Mouse (Mus musculus) forebrain, embryonic 14.5 days (tissue): ENCODE measurements around the gene Psma7. TPM values are rescaled to one million over a fixed set of nuclear protein-coding genes. Genes with fewer than 3 reads are reported as not detected.
A peak's percentile ranks its signal among the peaks of the same experiment; 100 is the strongest.

Experiments used
- ATAC-seq: fragments of 200-750 bp; cut with Nextera tagmentation; 2 replicates; pipeline ENCODE4 v1.8.0; 2017; ENCODE audit warnings: mild to moderate bottlenecking, moderate library complexity
- DNase-seq: peaks from one replicate; pipeline ENCODE4 v3.0.0-alpha.2; 2015; ENCODE audit warnings: low spot score
- H3K27ac ChIP-seq: fragments of 300-500 bp; sonication (generic); 2 replicates; pipeline ENCODE4 v1.5.1; 2014; ENCODE audit warnings: low read depth, mild to moderate bottlenecking, control low read depth, low read length, moderate library complexity
- H3K27me3 ChIP-seq: fragments of 300-500 bp; sonication (generic); replicated peaks from 2 replicates; pipeline ENCODE4 v1.6.1; 2014; ENCODE audit warnings: low read length, control low read depth, mixed read lengths; ENCODE audit not compliant: control insufficient read depth, insufficient read depth
- H3K36me3 ChIP-seq: fragments of 300-500 bp; sonication (generic); 2 replicates; pipeline ENCODE4 v1.6.1; 2014; ENCODE audit warnings: low read length, control low read depth; ENCODE audit not compliant: control insufficient read depth, insufficient read depth
- H3K4me1 ChIP-seq: fragments of 300-500 bp; sonication (generic); 2 replicates; pipeline ENCODE4 v1.6.1; 2014; ENCODE audit warnings: antibody characterized with exemption, low read length, control low read depth; ENCODE audit not compliant: control insufficient read depth, insufficient read depth
- H3K4me2 ChIP-seq: fragments of 300-500 bp; sonication (generic); 2 replicates; pipeline ENCODE4 v1.6.1; 2014; ENCODE audit warnings: mild to moderate bottlenecking, control low read depth, low read length
- H3K4me3 ChIP-seq: fragments of 300-500 bp; sonication (generic); 2 replicates; pipeline ENCODE4 v1.5.1; 2014; ENCODE audit warnings: low read depth, low read length, control low read depth
- H3K9ac ChIP-seq: fragments of 300-500 bp; sonication (generic); 2 replicates; pipeline ENCODE4 v1.6.1; 2014; ENCODE audit warnings: mild to moderate bottlenecking, low read length, control low read depth, moderate library complexity
- H3K9me3 ChIP-seq: fragments of 300-500 bp; sonication (generic); replicated peaks from 2 replicates; pipeline ENCODE4 v1.6.1; 2016; ENCODE audit warnings: low read length, control low read depth, mixed read lengths; ENCODE audit not compliant: control insufficient read depth
- WGBS: fragments of 180-500 bp; shearing (Covaris S2); extraction: QIAGEN DNeasy Blood & Tissue Kit; methylation state at CpG from one replicate; pipeline ENCODE4 v1.1.7; 2014; 5-methylcytosine and 5-hydroxymethylcytosine counted together
- polyA plus RNA-seq: library from polyadenylated mRNA; unstranded; fragments of >200 nt; fragmentation: Nextera tagmentation; extraction: Ambion mirVana; gene quantifications from 2 replicates; pipeline ENCODE4 v1.2.1, GENCODE M21; 2014

Psma7 gene
- 584 and 804 TPM in 2 replicates for polyA plus RNA-seq

- Histone ChIP-seq H3K9me3 (no peaks in the 10 kb centered on the region), H3K27ac (peak within 1 kb of the TSS; percentile 97), H3K4me3 (peak within 1 kb of the TSS; percentile 94), H3K4me1 (peaks cover 30% of the 10 kb centered on the region), H3K27me3 (no peaks in the 10 kb centered on the region), H3K9ac (peak within 1 kb of the TSS; percentile 83), H3K36me3 (peaks cover 25% of the 10 kb centered on the region), H3K4me2 (peak within 1 kb of the TSS; percentile 88)
- ATAC-seq (peak; percentile 97), DNase-seq (peak; percentile 96)
- under 1% methylated on average over 58 of the region's 78 CpGs for WGBS
These were observed at the start of gene Psma7, which contains the start of gene Ss18l1 for GRCm38 (mm10) chr2:180042256-180042857. TSS of gene Psma7 (minus strand) at chr2:180042433. TSS of gene Ss18l1 (plus strand) at chr2:180042509.

- 70% methylated on average over 11 of the region's 11 CpGs for WGBS
- no peak overlapping the region for H3K27ac ChIP-seq
- H3K9me3 ChIP-seq: no peaks in the 10 kb centered on the region
- no peak overlapping the region for H3K4me2 ChIP-seq
- no peaks in the 10 kb centered on the region for H3K27me3 ChIP-seq
- no peaks in the 10 kb centered on the region for H3K36me3 ChIP-seq
- DNase-seq (no peak), ATAC-seq (no peak)
- H3K4me1 ChIP-seq: peaks cover under 1% of the 10 kb centered on the region; the same call in 1 of the 2 replicates
- no peak overlapping the region for H3K9ac ChIP-seq
- H3K4me3 ChIP-seq: no peak overlapping the region
These were observed 48.1 kb upstream of the Psma7 start for GRCm38 (mm10) chr2:180090285-180090684.

- no peak overlapping the region for H3K27ac ChIP-seq
- H3K4me2 ChIP-seq: no peak overlapping the region
- H3K4me3 ChIP-seq: no peak overlapping the region
- peaks cover 15% of the 10 kb centered on the region for H3K36me3 ChIP-seq
- no peak for DNase-seq
- H3K27me3 ChIP-seq: no peaks in the 10 kb centered on the region
- 96% methylated on average over 4 of the region's 4 CpGs for WGBS
- H3K4me1 ChIP-seq: no peaks in the 10 kb centered on the region
- ATAC-seq: no peak
- no peak overlapping the region for H3K9ac ChIP-seq
- no peaks in the 10 kb centered on the region for H3K9me3 ChIP-seq
These were observed 45.2 kb upstream of the Psma7 start for GRCm38 (mm10) chr2:180087472-180087871.

- 81% methylated on average over 5 of the region's 5 CpGs for WGBS
- Histone ChIP-seq H3K9ac (no peak overlapping the region), H3K27me3 (no peaks in the 10 kb centered on the region), H3K4me3 (no peak overlapping the region), H3K9me3 (no peaks in the 10 kb centered on the region), H3K27ac (no peak overlapping the region), H3K4me1 (no peaks in the 10 kb centered on the region), H3K36me3 (peaks cover 22% of the 10 kb centered on the region), H3K4me2 (no peak overlapping the region)
- no peak for ATAC-seq
- DNase-seq: no peak
These were observed 44.4 kb upstream of the Psma7 start for GRCm38 (mm10) chr2:180086637-180087027.

GRCm38 (mm10) chr2:180085926-180086636 is 43.8 kb upstream of the Psma7 start:
- Histone ChIP-seq H3K27me3 (no peaks in the 10 kb centered on the region), H3K4me1 (no peaks in the 10 kb centered on the region), H3K4me3 (no peak overlapping the region), H3K36me3 (peaks cover 27% of the 10 kb centered on the region), H3K9me3 (no peaks in the 10 kb centered on the region), H3K4me2 (no peak overlapping the region), H3K27ac (peak overlapping the region; percentile 44; the same call in 1 of the 2 replicates), H3K9ac (no peak overlapping the region)
- DNase-seq (peak; percentile 38), ATAC-seq (0 out of 2 replicates have a peak, but pooled peaks have one; percentile 32)
- 59% methylated on average over 16 of the region's 16 CpGs for WGBS

- no peak overlapping the region for H3K27ac ChIP-seq
- no peak overlapping the region for H3K9ac ChIP-seq
- no peaks in the 10 kb centered on the region for H3K9me3 ChIP-seq
- DNase-seq (no peak), ATAC-seq (no peak)
- H3K4me2 ChIP-seq: no peak overlapping the region
- H3K4me3 ChIP-seq: no peak overlapping the region
- H3K27me3 ChIP-seq: no peaks in the 10 kb centered on the region
- no peaks in the 10 kb centered on the region for H3K4me1 ChIP-seq
- WGBS: 28% methylated on average over 3 of the region's 3 CpGs
- peaks cover 35% of the 10 kb centered on the region for H3K36me3 ChIP-seq
These were observed 42.3 kb upstream of the Psma7 start for GRCm38 (mm10) chr2:180084565-180084964.

- no peak overlapping the region for H3K4me3 ChIP-seq
- 90% methylated on average over 10 of the region's 10 CpGs for WGBS
These were observed 40.8 kb upstream of the Psma7 start for GRCm38 (mm10) chr2:180083063-180083462.

GRCm38 (mm10) chr2:180080680-180081079 is 38.4 kb upstream of the Psma7 start:
- no peak for ATAC-seq
- H3K27ac ChIP-seq: no peak overlapping the region
- H3K4me1 ChIP-seq: no peaks in the 10 kb centered on the region
- H3K36me3 ChIP-seq: peaks cover 47% of the 10 kb centered on the region
- H3K4me3 ChIP-seq: no peak overlapping the region
- no peaks in the 10 kb centered on the region for H3K27me3 ChIP-seq
- no peak overlapping the region for H3K9ac ChIP-seq
- 93% methylated on average over 8 of the region's 8 CpGs for WGBS
- no peak overlapping the region for H3K4me2 ChIP-seq
- H3K9me3 ChIP-seq: no peaks in the 10 kb centered on the region
- no peak for DNase-seq

More at GRCm38 (mm10) chr2:180083063-180083462, 40.8 kb upstream of the Psma7 start:
- no peak overlapping the region for H3K27ac ChIP-seq
- no peak overlapping the region for H3K9ac ChIP-seq
- H3K4me2 ChIP-seq: no peak overlapping the region
- no peaks in the 10 kb centered on the region for H3K4me1 ChIP-seq
- peaks cover 47% of the 10 kb centered on the region for H3K36me3 ChIP-seq
- no peak for ATAC-seq
- no peaks in the 10 kb centered on the region for H3K9me3 ChIP-seq
- DNase-seq: no peak
- no peaks in the 10 kb centered on the region for H3K27me3 ChIP-seq

GRCm38 (mm10) chr2:180077622-180078021 is 35.4 kb upstream of the Psma7 start:
- H3K9ac ChIP-seq: no peak overlapping the region
- ATAC-seq (no peak), DNase-seq (no peak)
- no peaks in the 10 kb centered on the region for H3K27me3 ChIP-seq
- H3K4me3 ChIP-seq: no peak overlapping the region
- no peak overlapping the region for H3K27ac ChIP-seq
- 55% methylated on average over 3 of the region's 3 CpGs for WGBS
- no peaks in the 10 kb centered on the region for H3K9me3 ChIP-seq
- H3K4me1 ChIP-seq: no peaks in the 10 kb centered on the region
- peaks cover 45% of the 10 kb centered on the region for H3K36me3 ChIP-seq
- H3K4me2 ChIP-seq: no peak overlapping the region
